Mouse (Mus musculus): ENCODE results near the gene Gm48552. TPM values are rescaled to one million over a fixed set of nuclear protein-coding genes. Genes with fewer than 3 reads are reported as not detected.
A peak's percentile ranks its signal among the peaks of the same experiment; 100 is the strongest.

Gm48552 gene
- polyA plus RNA-seq, 1 experiment from 2014 or later = 1.4 TPM

- no peak overlapping the region for H3K9ac ChIP-seq
- peaks cover 8% of the 10 kb centered on the region; the same call in 1 of the 2 replicates for H3K27me3 ChIP-seq (ENCODE audit: insufficient read depth, low read length)
- H3K4me3 ChIP-seq (ENCODE audit: low read depth, low read length) = no peak overlapping the region
- peaks cover 22% of the 10 kb centered on the region for H3K4me1 ChIP-seq (ENCODE audit: insufficient read depth)
- WGBS = 72% methylated on average over 6 of the region's 6 CpGs
- H3K9me3 ChIP-seq (ENCODE audit: low read depth, low read length) = no peaks in the 10 kb centered on the region
- no peak overlapping the region for H3K4me2 ChIP-seq
- peaks cover 65% of the 10 kb centered on the region for H3K36me3 ChIP-seq (ENCODE audit: insufficient read depth)
- no peak for TF ChIP-seq CTCF (IDR thresholded peaks at IDR 0.05; ENCODE audit: low read depth)
- no peak overlapping the region for H3K27ac ChIP-seq (ENCODE audit: low read depth)
- no peak for ATAC-seq (ENCODE audit: insufficient read depth)
- no peak for DNase-seq
These were observed 21.7 kb upstream of the Gm48552 start for GRCm38 (mm10) chr10:81367207-81367495.

- Histone ChIP-seq H3K27ac (ENCODE audit: low read depth) (no peak overlapping the region), H3K9me3 (ENCODE audit: low read depth, low read length) (no peaks in the 10 kb centered on the region), H3K36me3 (ENCODE audit: insufficient read depth) (peaks cover 62% of the 10 kb centered on the region), H3K4me3 (ENCODE audit: low read depth, low read length) (no peak overlapping the region), H3K4me1 (ENCODE audit: insufficient read depth) (peaks cover 9% of the 10 kb centered on the region), H3K4me2 (no peak overlapping the region; the same call in 1 of the 2 replicates), H3K27me3 (ENCODE audit: insufficient read depth, low read length) (no peaks in the 10 kb centered on the region), H3K9ac (no peak overlapping the region)
- no peak for ATAC-seq (ENCODE audit: insufficient read depth)
- 89% methylated on average over 10 of the region's 10 CpGs for WGBS
- no peak for TF ChIP-seq CTCF (IDR thresholded peaks at IDR 0.05; ENCODE audit: low read depth)
- DNase-seq = no peak
These were observed 13.5 kb upstream of the Gm48552 start for GRCm38 (mm10) chr10:81375322-81375721.

DNA sequence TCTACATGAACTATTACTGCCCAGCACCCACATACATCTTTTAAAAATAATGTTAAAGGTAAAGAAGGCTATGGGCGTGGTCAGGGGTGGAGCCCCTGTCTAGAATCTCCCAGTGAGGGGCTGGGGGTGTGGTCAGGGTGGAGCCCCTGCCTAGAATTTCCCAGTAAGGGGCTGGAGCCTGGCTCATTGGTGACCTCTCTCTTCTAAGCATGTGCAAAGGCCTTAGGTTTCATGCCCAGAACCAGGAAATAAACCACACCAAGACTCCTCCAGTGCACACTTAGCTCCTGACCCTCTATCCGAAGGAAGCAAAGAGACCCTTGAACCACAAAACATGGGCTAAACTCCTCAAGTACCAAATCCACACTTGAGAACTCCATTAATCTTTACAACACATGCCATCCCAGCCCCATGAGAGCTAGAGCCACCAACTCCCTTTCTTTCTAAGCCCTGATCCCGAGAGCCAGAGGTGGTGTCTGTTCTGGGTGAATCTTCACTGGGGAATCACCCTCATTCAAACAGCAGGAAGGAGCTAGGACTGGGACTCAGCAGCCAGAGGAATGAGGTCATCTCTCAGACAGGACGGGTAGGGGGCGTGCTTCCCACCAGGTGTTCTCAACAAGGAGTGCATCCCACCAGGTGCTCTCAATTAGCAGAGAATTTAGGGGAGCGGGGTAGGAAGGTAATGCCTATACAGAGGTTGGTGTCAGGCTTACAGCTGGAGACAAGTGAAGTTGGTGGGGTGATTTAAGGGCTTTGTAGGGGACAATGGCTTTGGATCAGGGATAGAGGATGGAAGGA lies 12.0 kb upstream of the Gm48552 start:
- peaks cover 48% of the 10 kb centered on the region for H3K36me3 ChIP-seq (ENCODE audit: insufficient read depth)
- H3K27me3 ChIP-seq (ENCODE audit: insufficient read depth, low read length) = no peaks in the 10 kb centered on the region
- ATAC-seq (ENCODE audit: insufficient read depth) (no peak), DNase-seq (peak; percentile 44)
- H3K4me1 ChIP-seq (ENCODE audit: insufficient read depth) = peaks cover 9% of the 10 kb centered on the region
- peak overlapping the region; percentile 95 for H3K9ac ChIP-seq
- H3K9me3 ChIP-seq (ENCODE audit: low read depth, low read length) = no peaks in the 10 kb centered on the region
- H3K4me2 ChIP-seq = peak overlapping the region; percentile 71
- TF ChIP-seq CTCF (IDR thresholded peaks at IDR 0.05; ENCODE audit: low read depth) = no peak
- 30% methylated on average over 6 of the region's 6 CpGs for WGBS
- H3K4me3 ChIP-seq (ENCODE audit: low read depth, low read length) = peak overlapping the region; percentile 89
- no peak overlapping the region for H3K27ac ChIP-seq (ENCODE audit: low read depth)

DNA sequence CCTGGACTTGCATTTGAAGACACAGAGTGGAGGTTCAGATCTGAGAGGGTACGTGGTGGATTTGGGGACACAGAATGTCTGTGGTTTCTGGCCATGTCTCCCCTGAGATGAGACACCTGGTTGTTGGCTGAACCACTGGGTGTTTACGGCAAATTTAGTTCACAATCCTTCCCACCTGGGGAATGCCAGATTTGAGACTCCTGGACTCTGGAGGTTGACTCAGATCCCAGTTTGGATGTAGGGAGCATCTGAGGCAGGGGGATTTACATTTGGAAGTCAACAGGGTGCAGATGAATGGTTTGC lies 11.5 kb upstream of the Gm48552 start:
- peak overlapping the region; percentile 83 for H3K27ac ChIP-seq (ENCODE audit: low read depth)
- 44% methylated on average over 2 of the region's 2 CpGs for WGBS
- peaks cover 42% of the 10 kb centered on the region for H3K36me3 ChIP-seq (ENCODE audit: insufficient read depth)
- DNase-seq (no peak), ATAC-seq (ENCODE audit: insufficient read depth) (no peak)
- no peaks in the 10 kb centered on the region for H3K9me3 ChIP-seq (ENCODE audit: low read depth, low read length)
- no peaks in the 10 kb centered on the region for H3K27me3 ChIP-seq (ENCODE audit: insufficient read depth, low read length)
- peaks cover 9% of the 10 kb centered on the region for H3K4me1 ChIP-seq (ENCODE audit: insufficient read depth)
- peak overlapping the region; percentile 95 for H3K9ac ChIP-seq
- peak overlapping the region; percentile 89 for H3K4me3 ChIP-seq (ENCODE audit: low read depth, low read length)
- no peak for TF ChIP-seq CTCF (IDR thresholded peaks at IDR 0.05; ENCODE audit: low read depth)
- H3K4me2 ChIP-seq = peak overlapping the region; percentile 71

GRCm38 (mm10) chr10:81377793-81378552 lies 10.8 kb upstream of the Gm48552 start, which contains the start of gene Fzr1:
TSS of gene Fzr1 (minus strand) at chr10:81378516.
- peak within 1 kb of the TSS; percentile 89 for H3K4me3 ChIP-seq (ENCODE audit: low read depth, low read length)
- TF ChIP-seq CTCF (IDR thresholded peaks at IDR 0.05; ENCODE audit: low read depth) = no peak
- DNase-seq = no peak
- H3K27ac ChIP-seq (ENCODE audit: low read depth) = peak within 1 kb of the TSS; percentile 83
- H3K4me1 ChIP-seq (ENCODE audit: insufficient read depth) = peaks cover 9% of the 10 kb centered on the region
- H3K9ac ChIP-seq = peak within 1 kb of the TSS; percentile 95
- peak; percentile 62 for ATAC-seq (ENCODE audit: insufficient read depth)
- H3K27me3 ChIP-seq (ENCODE audit: insufficient read depth, low read length) = no peaks in the 10 kb centered on the region
- H3K4me2 ChIP-seq = peak within 1 kb of the TSS; percentile 71
- peaks cover 36% of the 10 kb centered on the region for H3K36me3 ChIP-seq (ENCODE audit: insufficient read depth)
- no peaks in the 10 kb centered on the region for H3K9me3 ChIP-seq (ENCODE audit: low read depth, low read length)
- 1% methylated on average over 49 of the region's 59 CpGs for WGBS

DNA sequence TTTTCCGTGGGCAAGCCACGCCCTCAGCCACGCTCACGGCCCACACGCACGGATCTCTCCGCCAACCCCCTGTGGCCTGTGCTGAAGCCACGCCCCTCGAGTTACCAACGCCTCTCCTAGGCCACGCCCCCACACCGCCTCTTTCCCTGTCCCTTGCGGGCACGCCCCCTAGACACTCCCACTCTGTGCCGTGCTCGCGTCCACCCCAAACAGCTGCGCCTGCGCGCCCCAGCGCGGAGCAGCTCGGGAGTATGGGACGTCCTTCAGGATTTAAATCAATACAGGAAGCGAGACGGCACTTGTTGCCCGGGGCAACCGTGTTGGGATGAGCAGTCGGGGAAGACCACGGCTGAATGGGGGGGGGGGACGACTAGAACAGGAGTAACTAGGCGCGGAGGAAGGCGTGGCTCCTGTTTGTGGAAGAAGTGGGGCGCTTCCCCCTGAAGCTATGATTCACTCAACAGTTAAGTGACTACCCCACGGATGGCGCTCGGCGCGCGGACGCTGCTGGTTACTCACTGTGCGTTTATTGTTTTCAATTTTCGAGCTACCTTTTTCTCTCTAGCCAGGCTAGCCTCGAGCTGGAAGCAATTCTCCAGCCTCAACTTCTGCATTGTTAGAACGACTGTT lies 10.1 kb upstream of the Gm48552 start:
- Histone ChIP-seq H3K36me3 (ENCODE audit: insufficient read depth) (peaks cover 29% of the 10 kb centered on the region), H3K9me3 (ENCODE audit: low read depth, low read length) (no peaks in the 10 kb centered on the region), H3K27ac (ENCODE audit: low read depth) (peak overlapping the region; percentile 71), H3K4me1 (ENCODE audit: insufficient read depth) (peaks cover 9% of the 10 kb centered on the region), H3K27me3 (ENCODE audit: insufficient read depth, low read length) (no peaks in the 10 kb centered on the region), H3K9ac (peak overlapping the region; percentile 95), H3K4me3 (ENCODE audit: low read depth, low read length) (peak overlapping the region; percentile 89), H3K4me2 (peak overlapping the region; percentile 71)
- peak; percentile 95 for ATAC-seq (ENCODE audit: insufficient read depth)
- 0% methylated on average over 45 of the region's 46 CpGs for WGBS
- no peak for TF ChIP-seq CTCF (IDR thresholded peaks at IDR 0.05; ENCODE audit: low read depth)
- peak; percentile 100 for DNase-seq

DNA sequence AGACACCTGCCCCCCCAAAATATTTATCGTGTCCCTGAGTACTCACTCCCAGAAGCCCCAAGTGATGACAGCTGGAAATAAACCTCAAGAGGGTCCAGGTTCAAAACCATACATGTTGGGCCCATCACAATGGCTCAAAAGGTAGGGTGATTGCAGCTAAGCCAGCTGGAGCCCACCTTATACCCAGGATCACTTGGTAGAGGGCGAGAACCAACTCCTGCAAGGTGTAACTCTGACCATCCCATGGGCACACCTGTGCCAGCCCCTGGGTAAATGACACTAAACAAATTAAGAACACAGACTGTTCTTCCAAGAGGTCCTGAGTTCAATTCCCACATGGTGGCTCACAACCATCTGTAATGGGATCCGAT lies 9.6 kb upstream of the Gm48552 start:
- H3K9me3 ChIP-seq (ENCODE audit: low read depth, low read length) = no peaks in the 10 kb centered on the region
- 53% methylated on average over 3 of the region's 3 CpGs for WGBS
- H3K9ac ChIP-seq = peak overlapping the region; percentile 61
- H3K36me3 ChIP-seq (ENCODE audit: insufficient read depth) = peaks cover 24% of the 10 kb centered on the region
- peak overlapping the region; percentile 71 for H3K4me2 ChIP-seq
- TF ChIP-seq CTCF (IDR thresholded peaks at IDR 0.05; ENCODE audit: low read depth) = no peak
- ATAC-seq (ENCODE audit: insufficient read depth) = 0 out of 2 replicates have a peak, but pooled peaks have one; percentile 1
- DNase-seq = no peak
- no peaks in the 10 kb centered on the region for H3K27me3 ChIP-seq (ENCODE audit: insufficient read depth, low read length)
- peaks cover 9% of the 10 kb centered on the region for H3K4me1 ChIP-seq (ENCODE audit: insufficient read depth)
- peak overlapping the region; percentile 89 for H3K4me3 ChIP-seq (ENCODE audit: low read depth, low read length)
- H3K27ac ChIP-seq (ENCODE audit: low read depth) = peak overlapping the region; percentile 71
